9 mouse cellular contexts compared by ENCODE assay signal in the genomic region with DNA sequence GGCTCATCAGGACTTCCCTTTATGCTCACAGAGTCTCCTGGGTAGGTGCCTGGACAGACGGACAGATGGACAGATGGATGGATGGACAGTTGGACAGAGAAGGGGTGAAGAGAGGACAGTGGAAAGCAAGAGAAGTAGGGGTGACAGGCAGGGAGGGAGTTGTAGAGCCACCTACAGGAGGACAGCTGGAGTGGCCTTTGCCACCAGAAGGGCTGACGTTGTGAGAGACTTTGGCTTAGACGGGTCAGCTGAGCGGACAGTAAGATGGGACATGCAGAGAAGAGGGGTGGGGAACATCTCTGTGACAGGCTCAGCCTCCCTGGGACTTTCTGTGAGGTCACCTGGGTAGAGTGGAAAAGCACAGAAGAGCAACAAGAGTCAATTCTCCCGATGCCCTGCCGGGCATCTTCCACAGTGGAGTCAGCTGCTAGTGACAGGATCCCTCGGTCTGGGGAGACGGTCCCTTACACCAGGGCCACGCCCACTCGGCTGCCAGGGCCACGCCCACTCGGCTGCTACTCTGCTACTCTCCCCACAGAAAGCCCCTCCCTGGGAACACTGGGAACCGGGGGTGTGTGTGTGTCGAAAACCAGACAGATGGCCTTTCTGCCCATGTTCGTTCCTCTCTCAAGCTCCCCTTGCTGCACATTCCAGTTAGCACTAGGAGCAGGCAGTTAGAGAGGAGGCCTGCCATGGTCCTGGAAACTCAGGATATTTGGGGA. TPM values are rescaled to one million over a fixed set of nuclear protein-coding genes. Genes with fewer than 3 reads are reported as not detected.
DNase-seq lines count a peak whose midpoint lies in the region.
"Had no signal": no experiment of that assay in that cellular context is flagged by ENCODE, and none has a peak within 500 bp of the region (broad histone marks: within the 10 kb centered on the region; RNA-seq: fewer than 3 reads in every experiment).

No protein-coding gene starts in this region.

- 14% methylated on average over 15 of the region's 15 CpGs for WGBS in heart, embryonic 10.5 days

- H3K27me3 ChIP-seq in heart, embryonic 10.5 days (ENCODE audit: insufficient read depth, poor library complexity, severe bottlenecking) = peaks cover 31% of the 10 kb centered on the region

- no peaks in the 10 kb centered on the region for H3K9me3 ChIP-seq in heart, embryonic 10.5 days

- intact Hi-C loops in heart, postnatal 10 days (cut with DNase I) = no loop called here

- DNase-seq in heart, postnatal 4 days = peak; percentile 42
- DNase-seq in heart, embryonic 10.5 days (ENCODE audit: low spot score) = no peak
- peak; percentile 34 to 48 for DNase-seq in right cerebral cortex, postnatal 36 days (ENCODE audit: low spot score in 2 of 2)
- DNase-seq in right cerebral cortex, postnatal 25 days = no peak
- DNase-seq in layer of hippocampus, postnatal 14 days (ENCODE audit: low spot score in 2 of 2) = peak; percentile 29 to 67
- DNase-seq in thymus, postnatal 36 days = peak; percentile 13 to 47
- DNase-seq in gastrocnemius, postnatal 4 days (ENCODE audit: low spot score in 2 of 2) = no peak
- DNase-seq in heart, postnatal 10 days = no peak

- no peak overlapping the region for H3K27ac ChIP-seq in heart, embryonic 10.5 days

- no peaks in the 10 kb centered on the region for H3K36me3 ChIP-seq in heart, embryonic 10.5 days

- H3K4me1 ChIP-seq in heart, embryonic 10.5 days = peaks cover 17% of the 10 kb centered on the region

- no peak overlapping the region for H3K4me3 ChIP-seq in heart, embryonic 10.5 days

RNA-seq across cellular contexts. Expression of a gene that starts 1.9 kb away (rescaled TPM):
- total RNA-seq in heart, postnatal 4 days (2021) = under 1 TPM; 0.05 to 0.18 TPM
- 0.87 and 1.2 TPM in 2 replicates for polyA plus RNA-seq in heart, embryonic 10.5 days (2016; fragmentation: Nextera tagmentation; extraction: Ambion mirVana)
- 1 to 10 TPM; 1.3 to 3.8 TPM for total RNA-seq in layer of hippocampus, postnatal 14 days (2021)
- under 1 TPM; 0.12 to 0.13 TPM for total RNA-seq in gastrocnemius, postnatal 4 days (2021)
- total RNA-seq in heart, postnatal 10 days (2021) = under 1 TPM in 1 of 2 experiments, not detected in 1; 0.07 TPM

RNA-seq across cellular contexts. Expression of a gene that starts 7.0 kb away (rescaled TPM):
- total RNA-seq in heart, postnatal 4 days (2021) = 10 to 100 TPM; 16.3 to 20.1 TPM
- polyA plus RNA-seq in heart, embryonic 10.5 days (2016; fragmentation: Nextera tagmentation; extraction: Ambion mirVana) = 18.6 and 19.5 TPM in 2 replicates
- 10 to 100 TPM; 11.4 to 11.9 TPM for total RNA-seq in layer of hippocampus, postnatal 14 days (2021)
- total RNA-seq in gastrocnemius, postnatal 4 days (2021) = 10 to 100 TPM; 16.5 to 17.2 TPM
- 10 to 100 TPM; 16.5 to 18.7 TPM for total RNA-seq in heart, postnatal 10 days (2021)

RNA-seq across cellular contexts. Expression of a gene that starts 47.8 kb away (rescaled TPM):
- total RNA-seq in heart, postnatal 4 days (2021) = 1 to 10 TPM; 4.5 to 5.4 TPM
- polyA plus RNA-seq in heart, embryonic 10.5 days (2016; fragmentation: Nextera tagmentation; extraction: Ambion mirVana) = 19.1 and 23.1 TPM in 2 replicates
- total RNA-seq in layer of hippocampus, postnatal 14 days (2021) = under 1 TPM; 0.39 to 0.81 TPM
- 1 to 10 TPM in 1 of 2 experiments, under 1 TPM in 1; 0.86 to 1.7 TPM for total RNA-seq in gastrocnemius, postnatal 4 days (2021)
- total RNA-seq in heart, postnatal 10 days (2021) = 1 to 10 TPM; 1.5 to 3.7 TPM

RNA-seq across cellular contexts. Expression of a gene that starts 56.6 kb away (rescaled TPM):
- total RNA-seq in heart, postnatal 4 days (2021) = 1 to 10 TPM; 1.8 to 1.9 TPM
- 0.70 and 0.76 TPM in 2 replicates for polyA plus RNA-seq in heart, embryonic 10.5 days (2016; fragmentation: Nextera tagmentation; extraction: Ambion mirVana)
- total RNA-seq in layer of hippocampus, postnatal 14 days (2021) = 1 to 10 TPM; 1.2 to 1.3 TPM
- 1 to 10 TPM; 1.6 to 4.6 TPM for total RNA-seq in gastrocnemius, postnatal 4 days (2021)
- total RNA-seq in heart, postnatal 10 days (2021) = 1 to 10 TPM; 2.6 to 4.8 TPM

RNA-seq across cellular contexts. Expression of a gene that starts 58.6 kb away (rescaled TPM):
- total RNA-seq in heart, postnatal 4 days (2021) = not detected
- polyA plus RNA-seq in heart, embryonic 10.5 days (2016; fragmentation: Nextera tagmentation; extraction: Ambion mirVana) = not detected in 2 replicates
- total RNA-seq in layer of hippocampus, postnatal 14 days (2021) = not detected
- not detected for total RNA-seq in gastrocnemius, postnatal 4 days (2021)
- not detected for total RNA-seq in heart, postnatal 10 days (2021)
- polyA plus RNA-seq: spleen, adult 2 months had no signal

Comparison
In these comparisons a context has a peak if more than half of its experiments do, and no peak if none do; other contexts are left out.
1. DNase-seq: peak in heart, postnatal 4 days (single experiment), right cerebral cortex, postnatal 36 days (2 of 2), layer of hippocampus, postnatal 14 days (2 of 2) and thymus, postnatal 36 days (2 of 2); none in heart, embryonic 10.5 days (single experiment), right cerebral cortex, postnatal 25 days (single experiment), gastrocnemius, postnatal 4 days (0 of 2) and heart, postnatal 10 days (0 of 2).